Mouse (Mus musculus) C2C12 (cell line): Measurements from ENCODE around the gene Hoxd11.

Source experiments
- CEBPB ChIP-seq: IDR thresholded peaks from one replicate; pipeline ENCODE4 v1.6.1; 2011; ENCODE audit warnings: low read depth, mild to moderate bottlenecking, control low read depth, moderate library complexity
- CTCF ChIP-seq: IDR thresholded peaks from one replicate; pipeline ENCODE4 v1.5.1; 2011; ENCODE audit not compliant: control insufficient read depth, insufficient read depth, insufficient read length
- FOSL1 ChIP-seq: IDR thresholded peaks from one replicate; pipeline ENCODE4 v1.8.0; 2011; ENCODE audit warnings: mild to moderate bottlenecking, low read length; ENCODE audit not compliant: poor library complexity, insufficient read depth, severe bottlenecking
- MAX ChIP-seq: IDR thresholded peaks from one replicate; pipeline ENCODE4 v1.6.1; 2011; ENCODE audit warnings: mild to moderate bottlenecking, control low read depth
- MYOD1 ChIP-seq: IDR thresholded peaks from one replicate; pipeline ENCODE4 v1.6.1; 2011; ENCODE audit warnings: low read depth; ENCODE audit not compliant: control insufficient read depth, insufficient read length
- MYOG ChIP-seq: IDR thresholded peaks from one replicate; pipeline ENCODE4 v1.6.1; 2011; ENCODE audit not compliant: control insufficient read depth, insufficient read length; ENCODE audit errors: extremely low read depth
- USF1 ChIP-seq: IDR thresholded peaks from one replicate; pipeline ENCODE4 v1.6.1; 2011; ENCODE audit warnings: low read depth, mild to moderate bottlenecking, control low read depth, moderate library complexity

- no peak for TF ChIP-seq CTCF
- no peak for TF ChIP-seq USF1
- TF ChIP-seq MYOD1, result no peak
- TF ChIP-seq MAX, result no peak
- no peak for TF ChIP-seq MYOG
- TF ChIP-seq FOSL1, result no peak
- TF ChIP-seq CEBPB, result no peak
Measured at GRCm38 (mm10) chr2:74658024-74658666, 21.2 kb upstream of the Hoxd11 start.
